Mouse (Mus musculus) CH12F3 (cell line): ENCODE data around the gene Marf1.

ENCODE experiments used
- in situ Hi-C: fragments of 300-500 bp; cut with MboI; formaldehyde crosslinking; loops from 2 replicates; pipeline ENCODE4 v1.14.3; 2020; ENCODE audit warnings: low sequenced_read_pairs

Gene Marf1

GRCm38 (mm10) chr16:14137976-14138561 lies 25.1 kb downstream of the Marf1 start:
- in situ Hi-C loops = no loop called here

DNA sequence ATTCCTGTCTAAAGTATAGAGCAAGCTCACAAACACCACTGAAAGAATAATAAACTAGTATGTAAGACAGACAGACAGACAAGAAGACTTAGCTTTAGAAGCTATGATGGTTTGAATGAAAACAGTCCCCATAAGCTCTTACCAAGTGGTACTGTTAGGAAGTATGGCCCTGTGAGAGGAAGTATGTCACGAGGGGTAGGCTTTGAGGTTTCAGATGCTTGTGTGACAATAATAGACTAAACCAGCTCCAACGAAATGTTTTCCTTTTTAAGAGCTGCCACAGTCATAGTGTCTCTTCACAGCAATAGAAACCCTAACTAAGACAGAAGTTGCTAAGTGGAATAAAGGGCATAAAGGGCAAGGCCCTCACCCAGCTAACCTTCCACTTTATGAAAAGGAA lies 28.1 kb downstream of the Marf1 start:
- in situ Hi-C loops = no loop called here

DNA sequence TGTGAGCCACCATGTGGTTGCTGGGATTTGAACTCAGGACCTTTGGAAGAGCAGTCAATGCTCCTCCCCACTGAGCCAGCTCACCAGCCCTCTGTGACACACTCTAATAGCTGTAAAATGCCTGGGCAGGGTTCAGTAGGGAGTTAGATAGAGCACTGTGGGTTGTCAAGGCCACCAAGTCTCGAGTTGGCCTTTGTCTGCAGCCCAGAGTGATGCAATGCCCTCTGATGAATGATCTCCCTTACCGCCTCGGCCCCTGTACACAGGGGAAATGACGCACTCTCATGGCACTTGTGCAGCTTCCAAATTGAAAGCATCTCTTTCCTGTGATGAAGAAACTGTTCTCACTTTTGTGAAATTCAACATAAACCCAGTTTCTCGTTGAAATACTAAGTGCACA lies 31.3 kb downstream of the Marf1 start:
- in situ Hi-C loops = no loop called here

- in situ Hi-C loops = no loop called here
These were observed 31.8 kb downstream of the Marf1 start for GRCm38 (mm10) chr16:14131376-14131775.

- in situ Hi-C loops = no loop called here
These were observed 32.4 kb downstream of the Marf1 start for GRCm38 (mm10) chr16:14130796-14131195.

DNA sequence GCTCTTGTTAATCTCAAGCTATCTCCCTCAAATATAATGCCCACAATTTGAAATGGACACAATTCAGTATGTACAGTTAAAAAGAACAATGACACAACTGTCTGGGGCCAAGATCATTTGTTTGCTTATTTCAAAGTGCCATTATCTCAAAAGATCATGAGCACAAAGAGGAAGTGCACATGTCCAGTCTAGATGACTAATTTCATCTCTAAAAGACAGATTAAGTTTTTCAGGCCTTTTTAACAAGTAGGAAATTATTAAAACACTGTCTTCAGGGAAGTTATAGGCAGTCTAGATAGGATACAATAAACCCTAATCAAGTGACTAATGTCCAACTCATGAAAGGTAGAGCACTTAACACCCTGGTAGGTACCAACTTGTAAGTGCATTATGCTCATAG lies 34.2 kb downstream of the Marf1 start:
- in situ Hi-C loops = no loop called here

DNA sequence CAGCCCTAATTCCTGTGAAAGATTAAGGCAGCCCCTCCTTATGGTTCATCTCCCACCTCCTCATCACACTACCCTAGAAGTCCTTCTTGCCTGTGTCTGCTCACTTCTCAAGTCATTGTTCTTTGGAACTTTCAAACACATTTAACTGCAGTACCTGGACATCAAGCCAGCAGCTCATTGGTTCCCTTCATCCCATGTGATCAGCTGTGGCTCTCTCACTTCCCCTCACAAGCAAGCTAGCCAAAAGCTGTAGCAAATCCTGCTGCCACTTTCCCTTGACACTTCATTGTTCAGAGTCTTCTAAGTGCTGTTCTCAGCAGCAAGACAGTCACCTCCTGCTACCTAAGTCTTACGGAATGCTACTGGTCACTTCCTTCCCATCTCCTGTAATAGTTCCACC lies 37.9 kb downstream of the Marf1 start:
- in situ Hi-C loops = no loop called here

DNA sequence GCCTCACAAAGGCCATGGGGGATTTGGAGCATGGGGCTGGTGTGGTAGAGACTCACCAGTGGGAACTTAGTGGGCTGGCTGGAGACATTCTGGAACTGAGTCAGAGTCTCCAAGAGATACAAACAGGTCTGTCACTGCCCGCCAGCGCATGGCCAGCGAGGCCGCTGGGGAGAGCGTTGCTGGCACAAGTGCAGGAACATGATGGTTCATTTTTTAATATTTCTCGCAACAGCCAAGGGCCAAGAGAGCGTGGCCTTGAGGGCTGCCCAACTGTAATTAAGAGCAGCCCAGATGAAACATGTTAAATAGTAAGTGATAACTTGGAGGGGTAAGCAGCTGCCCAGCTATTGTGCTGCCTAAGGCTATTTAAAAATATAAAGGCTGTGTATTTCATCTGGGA lies 38.4 kb downstream of the Marf1 start:
- in situ Hi-C loops = no loop called here

GRCm38 (mm10) chr16:14123901-14124300 lies 39.2 kb downstream of the Marf1 start:
- in situ Hi-C loops = no loop called here

DNA sequence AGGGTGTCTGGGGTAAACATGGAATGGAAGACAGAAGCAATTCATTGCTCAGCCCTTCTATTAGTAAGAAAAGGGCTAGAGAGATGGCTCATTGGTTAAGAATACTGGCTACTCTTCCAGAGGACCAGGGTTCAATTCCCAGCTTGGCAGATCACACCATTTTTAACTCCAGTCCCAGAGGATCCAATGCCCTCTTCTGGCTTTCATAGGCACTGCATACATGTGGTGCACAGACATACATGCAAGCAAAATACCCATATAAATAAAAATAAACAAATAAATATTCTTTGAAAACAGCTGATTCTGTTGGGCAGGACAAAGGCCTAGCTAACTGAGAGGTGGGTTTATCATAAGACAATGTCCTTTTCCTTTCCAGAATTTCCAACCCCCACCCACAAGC lies 40.6 kb downstream of the Marf1 start:
- in situ Hi-C loops = no loop called here

DNA sequence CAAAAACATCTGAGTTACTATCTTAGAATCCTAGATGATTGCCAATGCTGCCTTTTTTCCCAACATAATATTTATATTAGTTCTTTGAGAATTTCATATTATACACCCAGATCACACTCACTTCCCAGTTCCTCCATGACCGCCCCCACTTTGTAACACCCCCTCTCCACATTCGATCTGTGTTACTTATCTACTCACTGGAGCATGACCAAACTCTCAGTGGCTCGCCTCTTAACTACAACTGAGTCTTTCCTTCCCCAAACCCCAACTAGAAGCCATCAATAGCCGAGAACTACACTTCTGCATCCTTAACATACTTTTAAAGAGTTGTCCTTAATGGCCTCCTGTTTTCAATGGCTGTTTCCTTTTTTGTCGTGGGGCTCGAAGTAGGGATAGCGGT lies 41.6 kb downstream of the Marf1 start:
- in situ Hi-C loops = no loop called here

DNA sequence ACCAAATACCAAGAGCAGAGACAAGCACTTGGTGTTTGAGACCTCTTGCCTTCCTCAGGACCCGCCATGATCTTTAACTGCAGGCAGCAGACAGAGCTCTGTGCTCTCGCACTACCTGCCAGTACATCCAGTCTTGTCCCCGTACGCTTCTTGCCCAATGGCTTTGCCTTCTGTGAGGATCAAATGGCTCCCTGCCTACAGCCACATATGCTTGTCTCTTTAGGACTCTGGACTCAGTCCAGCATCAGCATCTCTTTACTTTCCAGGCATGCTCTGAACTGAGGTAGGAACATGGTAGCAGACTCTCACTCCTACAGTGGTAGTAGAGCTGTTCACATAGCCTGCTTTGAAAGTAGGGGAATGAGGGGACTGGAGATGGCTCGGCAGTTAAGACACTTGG lies 42.2 kb downstream of the Marf1 start:
- in situ Hi-C loops = no loop called here

DNA sequence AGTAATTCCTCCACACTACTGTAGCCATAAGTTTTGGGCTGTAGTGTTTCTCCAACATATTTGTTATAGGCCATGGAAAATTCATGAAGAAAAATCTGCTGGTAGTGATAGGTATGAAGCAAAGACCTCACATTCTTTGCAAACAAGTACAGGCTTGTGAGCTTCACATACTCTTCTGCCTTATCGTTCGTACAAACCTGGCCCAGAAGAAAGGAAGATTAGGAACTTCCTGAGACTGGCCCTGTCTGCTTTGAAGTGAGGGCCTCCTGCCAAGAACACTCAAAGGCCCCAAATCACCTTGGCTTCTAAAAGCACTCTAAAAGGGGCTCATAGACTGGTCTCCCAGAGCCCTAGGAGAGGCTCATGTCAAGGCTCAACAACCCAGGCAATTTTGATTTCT lies 45.9 kb downstream of the Marf1 start:
- in situ Hi-C loops = no loop called here

DNA sequence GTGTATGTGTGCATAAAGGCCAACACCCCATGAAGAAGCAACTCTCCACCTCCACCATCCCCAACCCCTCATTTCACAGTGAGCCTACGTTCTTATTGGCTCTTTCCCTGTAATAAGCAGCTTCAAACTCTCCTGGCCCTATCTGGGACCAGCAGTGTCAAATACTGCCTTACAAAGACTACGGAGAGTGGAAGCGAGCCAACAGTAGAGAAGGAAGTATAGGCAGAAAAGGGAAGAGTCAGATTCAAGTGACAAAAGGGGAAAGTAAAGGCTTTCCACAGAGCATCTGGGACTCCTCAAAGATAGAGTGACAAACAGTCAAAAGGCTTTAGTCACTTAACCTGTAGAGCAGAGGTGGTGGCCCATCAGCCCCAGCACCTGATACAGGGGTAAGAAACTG lies 50.4 kb downstream of the Marf1 start:
- in situ Hi-C loops = no loop called here

- in situ Hi-C loops = no loop called here
These were observed 51.0 kb downstream of the Marf1 start for GRCm38 (mm10) chr16:14112133-14112532.

DNA sequence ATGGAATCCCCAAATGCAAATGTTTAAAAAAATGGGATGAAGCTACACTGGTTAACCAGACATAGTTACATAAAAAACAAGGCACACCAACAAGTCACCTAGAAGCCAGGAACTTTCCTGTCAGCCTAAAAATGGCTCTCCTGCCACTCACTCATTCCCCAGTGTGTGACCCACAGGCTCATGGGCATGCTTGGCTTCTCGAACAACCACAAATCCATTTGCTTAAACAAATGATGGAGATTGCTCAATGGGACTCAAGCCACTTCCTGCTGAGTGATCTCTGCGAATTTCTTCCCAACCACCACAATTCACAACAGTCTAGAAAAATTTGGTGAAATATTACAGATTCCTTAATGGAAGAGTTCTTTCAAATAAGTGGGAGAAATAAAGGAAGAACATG lies 52.2 kb downstream of the Marf1 start:
- in situ Hi-C loops = no loop called here

- in situ Hi-C loops = no loop called here
These were observed 53.4 kb downstream of the Marf1 start for GRCm38 (mm10) chr16:14109651-14110230.

DNA sequence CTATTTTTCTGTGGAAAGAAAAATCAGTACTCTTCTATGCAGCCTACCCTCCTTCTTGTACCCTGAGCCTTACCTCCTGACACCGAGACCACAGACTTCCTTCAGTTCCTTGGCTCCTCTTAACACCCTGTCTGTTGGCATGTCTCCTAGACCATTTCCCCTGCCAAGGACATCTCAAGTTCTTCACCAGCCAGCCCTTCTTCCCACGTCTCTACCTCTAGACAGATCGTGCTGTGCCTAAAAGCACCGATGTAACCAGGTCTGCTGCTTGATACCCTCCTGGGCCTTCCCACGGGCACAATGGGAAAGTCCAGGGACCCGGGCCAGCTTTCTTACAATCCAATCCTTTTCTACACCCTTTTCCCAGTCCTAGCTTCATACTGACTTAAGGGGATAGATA lies 57.3 kb downstream of the Marf1 start:
- in situ Hi-C loops = no loop called here

GRCm38 (mm10) chr16:14091771-14092170 lies 71.4 kb downstream of the Marf1 start:
- in situ Hi-C loops = no loop called here

DNA sequence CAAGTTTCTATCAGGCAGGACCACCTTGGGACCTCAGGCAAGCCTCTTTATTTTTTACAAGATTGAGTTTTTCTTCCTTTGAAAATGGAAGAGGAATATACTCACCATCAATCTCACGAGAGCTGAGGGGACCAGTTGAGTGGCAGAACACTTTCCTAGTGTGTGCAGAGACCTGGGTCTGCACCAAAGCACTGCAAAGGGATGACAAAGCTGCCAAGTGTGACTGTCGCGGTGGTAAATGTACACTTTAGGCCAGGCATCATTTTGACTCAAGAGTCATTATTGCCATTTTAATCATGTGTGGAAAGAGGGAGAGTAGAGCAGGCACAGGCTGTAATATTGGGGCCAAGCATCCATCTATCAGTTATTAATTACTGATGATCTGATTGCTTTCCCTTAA lies 73.9 kb downstream of the Marf1 start:
- in situ Hi-C loops = no loop called here

DNA sequence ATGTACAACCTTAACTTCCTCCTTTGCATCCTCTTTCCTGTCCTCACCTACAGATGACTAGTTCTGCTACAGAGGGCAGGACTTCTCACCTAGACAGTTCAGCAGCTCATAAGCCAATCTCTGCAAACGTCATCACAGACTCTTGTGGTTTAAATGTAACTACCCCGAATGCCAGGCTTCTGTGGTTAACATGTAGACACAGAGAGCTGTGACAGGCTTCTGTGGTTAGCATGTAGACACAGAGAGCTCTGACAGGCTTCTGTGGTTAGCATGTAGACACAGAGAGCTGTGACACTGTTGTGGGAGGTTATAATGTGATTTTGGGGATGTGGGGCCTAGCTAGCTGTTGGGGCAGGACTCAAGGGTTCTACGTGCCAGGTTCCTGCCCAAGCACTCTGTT lies 74.9 kb downstream of the Marf1 start:
- in situ Hi-C loops = no loop called here

DNA sequence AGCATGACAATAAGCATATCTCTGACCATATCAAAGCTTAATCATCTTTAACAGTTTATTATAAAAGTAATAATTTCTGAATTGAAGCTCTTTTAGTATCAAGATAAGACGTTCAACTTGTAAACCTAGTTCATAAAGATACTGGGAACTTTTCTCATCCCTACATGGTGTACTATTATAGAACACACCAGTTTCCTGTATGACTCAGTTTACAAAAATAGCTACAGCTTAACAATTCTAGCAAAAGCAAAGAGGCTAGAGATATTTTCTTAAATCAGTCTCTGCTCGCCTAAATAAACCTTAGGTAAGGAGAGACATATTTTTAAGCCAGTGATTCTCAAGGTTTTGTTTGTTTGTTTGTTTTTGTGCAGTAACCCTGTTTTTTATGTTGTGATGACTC lies 80.2 kb downstream of the Marf1 start:
- in situ Hi-C loops = no loop called here

DNA sequence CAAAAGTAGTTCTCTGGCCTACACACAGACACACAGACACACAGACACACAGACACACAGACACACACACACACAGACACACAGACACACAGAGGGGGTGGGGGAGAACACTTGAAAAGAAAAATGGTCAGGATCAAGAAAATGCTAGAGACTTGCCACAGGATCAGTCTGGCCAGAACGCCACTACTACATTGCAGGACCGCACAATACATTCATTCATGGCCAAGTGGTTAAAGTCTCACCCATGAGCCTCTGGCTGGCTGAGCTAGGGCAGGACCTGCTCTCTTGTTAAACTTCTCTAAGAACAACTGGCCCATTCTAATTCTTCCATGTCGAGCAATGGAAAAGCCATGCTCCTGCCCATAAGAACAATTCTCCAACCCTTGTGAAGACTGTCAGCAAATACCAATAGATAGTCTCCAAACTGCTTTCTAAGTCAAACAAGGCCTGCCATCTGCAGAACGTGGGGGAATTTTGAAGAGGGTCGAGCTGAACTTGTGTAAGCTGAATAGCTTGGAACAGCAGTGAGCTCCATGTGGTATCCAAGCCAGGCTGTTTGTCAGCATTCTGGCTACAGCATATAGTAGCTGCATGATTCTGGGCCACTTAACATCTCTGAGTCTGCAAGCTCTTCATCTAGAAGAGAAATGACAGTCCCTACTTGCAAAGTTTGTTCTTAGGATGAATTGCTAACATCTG lies 92.5 kb downstream of the Marf1 start:
- in situ Hi-C loops = no loop called here
